Mouse (Mus musculus): ENCODE results near the gene Olfr1423.

GRCm38 (mm10) chr19:12005376-12006360 lies 35.4 kb downstream of the Olfr1423 start:
- TF ChIP-seq GATA1 (IDR thresholded peaks at IDR 0.05; ENCODE audit: low read length) (no peak; the same call in 1 of the 2 replicates), TAL1 (IDR thresholded peaks at IDR 0.05; ENCODE audit: low read length) (no peak)

Data from erythroblast, embryonic 14.5 days (primary cell).